Comparison of ENCODE assay signal across 32 mouse cellular contexts in the genomic region with DNA sequence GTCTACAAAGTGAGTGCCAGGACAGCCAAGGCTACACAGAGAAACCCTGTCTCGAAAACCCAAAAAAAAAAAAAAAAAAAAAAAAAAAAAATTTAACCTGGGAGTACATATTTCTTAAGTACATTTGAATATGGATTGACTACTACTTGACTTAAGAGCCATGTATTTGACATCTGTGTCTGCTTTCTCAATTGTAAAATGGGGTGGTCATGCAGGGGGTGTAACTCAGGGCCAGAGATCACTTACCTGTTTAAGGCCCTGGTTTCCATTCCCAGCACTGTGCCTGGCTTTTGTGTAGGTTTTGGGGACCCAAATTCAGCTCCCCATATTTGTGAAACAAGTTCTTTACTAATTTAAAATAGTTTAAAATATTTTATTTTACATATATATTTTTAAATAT. TPM values are rescaled to one million over a fixed set of nuclear protein-coding genes. Genes with fewer than 3 reads are reported as not detected.
"Had no signal": no experiment of that assay in that cellular context is flagged by ENCODE, and none has a peak within 500 bp of the region (broad histone marks: within the 10 kb centered on the region; RNA-seq: fewer than 3 reads in every experiment).

No protein-coding gene starts in this region.

- H3K9ac ChIP-seq: limb, embryonic 12.5 days; limb, embryonic 13.5 days; limb, embryonic 15.5 days; liver, embryonic 12.5 days; liver, embryonic 13.5 days; liver, embryonic 14.5 days; liver, embryonic 15.5 days; liver, postnatal 0 days; lung, embryonic 14.5 days; lung, embryonic 15.5 days; midbrain, embryonic 12.5 days; midbrain, embryonic 15.5 days; neural tube, embryonic 12.5 days had no signal

- H3K4me2 ChIP-seq: limb, embryonic 12.5 days; limb, embryonic 13.5 days; limb, embryonic 15.5 days; liver, embryonic 11.5 days; liver, embryonic 12.5 days; liver, embryonic 13.5 days; liver, embryonic 15.5 days; lung, embryonic 14.5 days; lung, embryonic 15.5 days; midbrain, embryonic 12.5 days; midbrain, embryonic 15.5 days; neural tube, embryonic 12.5 days had no signal

- H3K27me3 ChIP-seq: limb, embryonic 12.5 days; limb, embryonic 13.5 days; limb, embryonic 15.5 days; liver, embryonic 12.5 days; liver, embryonic 13.5 days; liver, embryonic 15.5 days; lung, embryonic 15.5 days; midbrain, embryonic 12.5 days; midbrain, embryonic 15.5 days; neural tube, embryonic 12.5 days had no signal

- DNase-seq: left cerebral cortex, postnatal 4 days; liver; liver, embryonic 13.5 days; liver, postnatal 0 days; lung, adult 18-20 months; lung, adult 2 months; lung, embryonic 14.5 days; lung, postnatal 10 days; lung, postnatal 14 days; lung, postnatal 36 days; lung, postnatal 4 days; midbrain, embryonic 14.5 days had no signal

- H3K4me1 ChIP-seq: limb, embryonic 15.5 days; liver, embryonic 12.5 days; liver, embryonic 15.5 days; lung, embryonic 15.5 days; midbrain, embryonic 10.5 days; midbrain, embryonic 12.5 days; midbrain, embryonic 15.5 days; neural tube, embryonic 12.5 days had no signal

- H3K9me3 ChIP-seq: limb, embryonic 10.5 days; limb, embryonic 12.5 days; limb, embryonic 13.5 days; limb, embryonic 15.5 days; liver, embryonic 12.5 days; liver, embryonic 13.5 days; liver, embryonic 15.5 days; lung, embryonic 15.5 days; midbrain, embryonic 10.5 days; midbrain, embryonic 12.5 days; midbrain, embryonic 15.5 days; neural tube, embryonic 12.5 days had no signal

- H3K27ac ChIP-seq: left cerebral cortex, adult 2 months; limb, embryonic 10.5 days; limb, embryonic 12.5 days; limb, embryonic 13.5 days; limb, embryonic 15.5 days; liver, embryonic 12.5 days; liver, embryonic 13.5 days; liver, embryonic 14.5 days; liver, embryonic 15.5 days; lung, embryonic 15.5 days; macrophage; midbrain, embryonic 10.5 days; midbrain, embryonic 12.5 days; midbrain, embryonic 15.5 days; neural tube, embryonic 12.5 days had no signal

- ATAC-seq: liver, embryonic 12.5 days; liver, postnatal 0 days; lung, postnatal 0 days; midbrain, embryonic 15.5 days; midbrain, embryonic 16.5 days had no signal

- H3K36me3 ChIP-seq: limb, embryonic 10.5 days; limb, embryonic 12.5 days; limb, embryonic 13.5 days; limb, embryonic 15.5 days; liver, embryonic 12.5 days; liver, embryonic 13.5 days; liver, embryonic 15.5 days; lung, embryonic 15.5 days; midbrain, embryonic 10.5 days; midbrain, embryonic 12.5 days; midbrain, embryonic 15.5 days; neural tube, embryonic 12.5 days had no signal

- H3K4me3 ChIP-seq: left cerebral cortex, adult 2 months; limb, embryonic 10.5 days; limb, embryonic 12.5 days; limb, embryonic 13.5 days; limb, embryonic 15.5 days; liver, embryonic 12.5 days; liver, embryonic 13.5 days; liver, embryonic 15.5 days; lung, embryonic 15.5 days; megakaryocyte, embryonic 14.5 days; midbrain, embryonic 10.5 days; midbrain, embryonic 12.5 days; midbrain, embryonic 15.5 days; myocyte; neural tube, embryonic 12.5 days had no signal

RNA-seq across cellular contexts. Expression of a gene that starts 33.7 kb away (rescaled TPM):
- total RNA-seq: megakaryocyte-erythroid progenitor cell, adult 5-6 weeks had no signal
- polyA plus RNA-seq: macrophage had no signal
